Mouse (Mus musculus) forebrain, postnatal 0 days (tissue): ENCODE measurements around the gene Acot2. TPM values are rescaled to one million over a fixed set of nuclear protein-coding genes. Genes with fewer than 3 reads are reported as not detected.
A peak's percentile ranks its signal among the peaks of the same experiment; 100 is the strongest.

Experiments used
- ATAC-seq: fragments of 200-750 bp; cut with Nextera tagmentation; 2 replicates; pipeline ENCODE4 v1.8.0; 2017; ENCODE audit warnings: mild to moderate bottlenecking, moderate library complexity
- DNase-seq: peaks from one replicate; pipeline ENCODE4 v3.0.0-alpha.2; 2015
- H3K27ac ChIP-seq: fragments of 300-500 bp; sonication (generic); 2 replicates; pipeline ENCODE4 v1.5.1; 2014; ENCODE audit warnings: low read depth, mild to moderate bottlenecking, antibody characterized with exemption, low read length, moderate library complexity, mixed read lengths
- H3K27me3 ChIP-seq: fragments of 300-500 bp; sonication (generic); 2 replicates; pipeline ENCODE4 v1.6.1; 2014; ENCODE audit warnings: mild to moderate bottlenecking, low read length, mixed read lengths; ENCODE audit not compliant: insufficient read depth
- H3K36me3 ChIP-seq: fragments of 300-500 bp; sonication (generic); 2 replicates; pipeline ENCODE4 v1.6.1; 2014; ENCODE audit warnings: mild to moderate bottlenecking, moderate library complexity; ENCODE audit not compliant: insufficient read depth
- H3K4me1 ChIP-seq: fragments of 300-500 bp; sonication (generic); 2 replicates; pipeline ENCODE4 v1.6.1; 2014; ENCODE audit warnings: antibody characterized with exemption; ENCODE audit not compliant: insufficient read depth
- H3K4me2 ChIP-seq: fragments of 300-500 bp; sonication (generic); 2 replicates; pipeline ENCODE4 v1.6.1; 2014; ENCODE audit warnings: low read depth, mild to moderate bottlenecking, moderate library complexity
- H3K4me3 ChIP-seq: fragments of 300-500 bp; sonication (generic); 2 replicates; pipeline ENCODE4 v1.5.1; 2014; ENCODE audit warnings: low read depth, low read length, mixed read lengths
- H3K9ac ChIP-seq: fragments of 300-500 bp; sonication (generic); 2 replicates; pipeline ENCODE4 v1.6.1; 2014; ENCODE audit warnings: mild to moderate bottlenecking
- H3K9me3 ChIP-seq: fragments of 300-500 bp; sonication (generic); 2 replicates; pipeline ENCODE4 v1.6.1; 2016; ENCODE audit warnings: low read length
- CTCF ChIP-seq: sonication (generic); IDR thresholded peaks from 2 replicates; pipeline ENCODE4 v1.5.1; 2016; ENCODE audit warnings: antibody characterized with exemption, control low read depth, low read depth
- WGBS: fragments of 180-500 bp; shearing (Covaris S2); extraction: QIAGEN DNeasy Blood & Tissue Kit; methylation state at CpG from one replicate; pipeline ENCODE4 v1.1.7; 2014; 5-methylcytosine and 5-hydroxymethylcytosine counted together
- polyA plus RNA-seq: library from polyadenylated mRNA; unstranded; fragments of >200 nt; fragmentation: Nextera tagmentation; extraction: Ambion mirVana; gene quantifications from 2 replicates; pipeline ENCODE4 v1.2.1, GENCODE M21; 2015
- total RNA-seq: library from RNA; depleted of rRNA; stranded (reverse); fragments of >200 nt; gene quantifications from 2 replicates; pipeline ENCODE4 v1.2.3, GENCODE M21; 2014

Gene Acot2
- total and polyA plus RNA-seq, 2 experiments from 2014 or later, result 17.5 to 24.2 TPM

- H3K4me2 ChIP-seq, result no peak overlapping the region
- no peak for ATAC-seq
- no peaks in the 10 kb centered on the region for H3K4me1 ChIP-seq
- no peaks in the 10 kb centered on the region for H3K27me3 ChIP-seq
- 79% methylated on average over 2 of the region's 2 CpGs for WGBS
- peak; percentile 37 for DNase-seq
- peak; percentile 66 for TF ChIP-seq CTCF
- no peak overlapping the region for H3K4me3 ChIP-seq
- no peak overlapping the region for H3K27ac ChIP-seq
- no peaks in the 10 kb centered on the region for H3K9me3 ChIP-seq
- no peaks in the 10 kb centered on the region for H3K36me3 ChIP-seq
- no peak overlapping the region for H3K9ac ChIP-seq
Observed at GRCm38 (mm10) chr12:83972117-83972516, 15.5 kb upstream of the Acot2 start.

GRCm38 (mm10) chr12:83978862-83979261 lies 8.8 kb upstream of the Acot2 start:
- WGBS, result 89% methylated on average over 6 of the region's 6 CpGs
- Histone ChIP-seq H3K27me3 (no peaks in the 10 kb centered on the region), H3K4me3 (no peak overlapping the region), H3K27ac (no peak overlapping the region), H3K9me3 (no peaks in the 10 kb centered on the region), H3K4me2 (no peak overlapping the region), H3K4me1 (no peaks in the 10 kb centered on the region), H3K9ac (no peak overlapping the region), H3K36me3 (no peaks in the 10 kb centered on the region)
- DNase-seq (no peak), ATAC-seq (no peak)
- TF ChIP-seq CTCF, result no peak

- Histone ChIP-seq H3K27ac (no peak overlapping the region), H3K4me2 (no peak overlapping the region), H3K27me3 (no peaks in the 10 kb centered on the region), H3K9ac (no peak overlapping the region), H3K36me3 (no peaks in the 10 kb centered on the region), H3K9me3 (no peaks in the 10 kb centered on the region), H3K4me1 (no peaks in the 10 kb centered on the region), H3K4me3 (no peak overlapping the region)
- no peak for TF ChIP-seq CTCF
- DNase-seq (no peak), ATAC-seq (no peak)
- 92% methylated on average over 4 of the region's 4 CpGs for WGBS
Observed at GRCm38 (mm10) chr12:83981615-83982014, 6.0 kb upstream of the Acot2 start.

- WGBS, result 61% methylated on average over 4 of the region's 4 CpGs
- ATAC-seq, result no peak
Observed at GRCm38 (mm10) chr12:83984752-83985151, 2.9 kb upstream of the Acot2 start, which contains the start of gene Heatr4. Heatr4 (minus strand) TSS chr12:83984852.

GRCm38 (mm10) chr12:83987242-83987582 lies 449 bp upstream of the Acot2 start:
- WGBS, result 23% methylated on average over 8 of the region's 8 CpGs
- H3K27me3 ChIP-seq, result no peaks in the 10 kb centered on the region
- DNase-seq, result no peak
- peak overlapping the region; percentile 81 for H3K9ac ChIP-seq
- 0 out of 2 replicates have a peak, but pooled peaks cover 3% of the 10 kb centered on the region for H3K4me1 ChIP-seq
- H3K9me3 ChIP-seq, result no peaks in the 10 kb centered on the region
- H3K4me2 ChIP-seq, result peak overlapping the region; percentile 57
- H3K36me3 ChIP-seq, result 0 out of 2 replicates have a peak, but pooled peaks cover 4% of the 10 kb centered on the region
- TF ChIP-seq CTCF, result no peak
- peak overlapping the region; percentile 53 for H3K4me3 ChIP-seq
- H3K27ac ChIP-seq, result peak overlapping the region; percentile 92
- no peak for ATAC-seq

More at GRCm38 (mm10) chr12:83984752-83985151, 2.9 kb upstream of the Acot2 start, which contains the start of gene Heatr4:
- Histone ChIP-seq H3K27ac (no peak within 1 kb of the TSS), H3K36me3 (no peaks in the 10 kb centered on the region), H3K9ac (no peak within 1 kb of the TSS), H3K9me3 (no peaks in the 10 kb centered on the region), H3K4me1 (0 out of 2 replicates have a peak, but pooled peaks cover 3% of the 10 kb centered on the region), H3K4me2 (no peak within 1 kb of the TSS), H3K4me3 (no peak within 1 kb of the TSS), H3K27me3 (no peaks in the 10 kb centered on the region)
- DNase-seq, result no peak
- TF ChIP-seq CTCF, result no peak

- no peaks in the 10 kb centered on the region for H3K9me3 ChIP-seq
- H3K4me1 ChIP-seq, result 0 out of 2 replicates have a peak, but pooled peaks cover 3% of the 10 kb centered on the region
- H3K27me3 ChIP-seq, result no peaks in the 10 kb centered on the region
- peak overlapping the region; percentile 81 for H3K9ac ChIP-seq
- no peak for TF ChIP-seq CTCF
- H3K4me3 ChIP-seq, result peak overlapping the region; percentile 53
- H3K27ac ChIP-seq, result no peak overlapping the region
- DNase-seq (no peak), ATAC-seq (no peak)
- 0 out of 2 replicates have a peak, but pooled peaks cover 4% of the 10 kb centered on the region for H3K36me3 ChIP-seq
- H3K4me2 ChIP-seq, result peak overlapping the region; percentile 57
- 66% methylated on average over 4 of the region's 4 CpGs for WGBS
Observed at GRCm38 (mm10) chr12:83988483-83988882, 822 bp downstream of the Acot2 start.

- Histone ChIP-seq H3K27me3 (no peaks in the 10 kb centered on the region), H3K9me3 (no peaks in the 10 kb centered on the region), H3K4me1 (0 out of 2 replicates have a peak, but pooled peaks cover 3% of the 10 kb centered on the region), H3K4me2 (no peak overlapping the region), H3K4me3 (no peak overlapping the region), H3K9ac (no peak overlapping the region), H3K27ac (no peak overlapping the region), H3K36me3 (0 out of 2 replicates have a peak, but pooled peaks cover 4% of the 10 kb centered on the region)
- DNase-seq (no peak), ATAC-seq (no peak)
- WGBS, result 96% methylated on average over 4 of the region's 4 CpGs
- TF ChIP-seq CTCF, result no peak
Observed at GRCm38 (mm10) chr12:83989378-83989777, 1.7 kb downstream of the Acot2 start.

- H3K27ac ChIP-seq, result no peak overlapping the region
- no peak overlapping the region for H3K4me2 ChIP-seq
- no peaks in the 10 kb centered on the region for H3K36me3 ChIP-seq
- DNase-seq, result no peak
- no peak overlapping the region for H3K4me3 ChIP-seq
- peaks cover 6% of the 10 kb centered on the region; the same call in 1 of the 2 replicates for H3K4me1 ChIP-seq
- H3K27me3 ChIP-seq, result no peaks in the 10 kb centered on the region
- no peaks in the 10 kb centered on the region for H3K9me3 ChIP-seq
- H3K9ac ChIP-seq, result no peak overlapping the region
- TF ChIP-seq CTCF, result no peak
- no peak for ATAC-seq
- WGBS, result 51% methylated on average over 2 of the region's 2 CpGs
Observed at GRCm38 (mm10) chr12:83997221-83997620, 9.6 kb downstream of the Acot2 start.
